Mouse (Mus musculus): ENCODE measurements around the gene Mettl11b.
A peak's percentile ranks its signal among the peaks of the same experiment; 100 is the strongest.
"Not testable (repeated sequence)": the region's sequence is repeated elsewhere in the genome, so short reads cannot be mapped to it uniquely, and the experiment has no call there.

Gene Mettl11b

DNA sequence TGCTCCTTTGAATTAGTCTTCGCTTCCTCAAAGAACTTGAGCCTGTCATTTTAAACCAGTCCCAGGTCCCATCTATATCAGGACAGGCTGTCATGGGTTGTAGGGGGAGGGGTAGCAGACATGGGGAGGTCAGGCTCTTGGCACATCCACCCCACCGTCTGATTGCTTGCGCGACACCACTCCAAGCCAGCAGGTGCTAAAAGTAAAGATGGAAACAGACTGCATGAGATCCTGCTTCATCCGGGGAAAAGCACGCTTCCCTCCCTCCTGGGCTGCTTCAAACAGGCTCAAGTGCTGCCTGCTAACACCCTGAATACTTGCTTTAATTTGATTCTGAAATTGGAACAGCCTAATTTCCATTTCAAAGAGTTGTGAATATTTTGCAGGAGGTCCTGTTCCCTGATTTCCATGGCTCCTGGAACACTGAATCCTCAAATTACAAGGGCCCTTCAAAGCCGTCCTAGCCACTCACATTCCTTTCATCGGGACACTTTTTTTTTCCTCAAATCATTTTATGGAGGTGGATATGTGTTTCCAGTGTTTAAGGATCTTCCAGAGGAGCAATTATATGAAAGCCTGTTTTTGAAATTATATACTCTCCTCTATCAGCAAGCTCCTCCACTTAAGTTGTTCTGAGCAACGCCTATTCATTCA, at the start of gene Mettl11b:
TSS of gene Mettl11b (minus strand) at position 127 of the 654 bp plus-strand sequence.
- peak; percentile 95 for DNase-seq

DNA sequence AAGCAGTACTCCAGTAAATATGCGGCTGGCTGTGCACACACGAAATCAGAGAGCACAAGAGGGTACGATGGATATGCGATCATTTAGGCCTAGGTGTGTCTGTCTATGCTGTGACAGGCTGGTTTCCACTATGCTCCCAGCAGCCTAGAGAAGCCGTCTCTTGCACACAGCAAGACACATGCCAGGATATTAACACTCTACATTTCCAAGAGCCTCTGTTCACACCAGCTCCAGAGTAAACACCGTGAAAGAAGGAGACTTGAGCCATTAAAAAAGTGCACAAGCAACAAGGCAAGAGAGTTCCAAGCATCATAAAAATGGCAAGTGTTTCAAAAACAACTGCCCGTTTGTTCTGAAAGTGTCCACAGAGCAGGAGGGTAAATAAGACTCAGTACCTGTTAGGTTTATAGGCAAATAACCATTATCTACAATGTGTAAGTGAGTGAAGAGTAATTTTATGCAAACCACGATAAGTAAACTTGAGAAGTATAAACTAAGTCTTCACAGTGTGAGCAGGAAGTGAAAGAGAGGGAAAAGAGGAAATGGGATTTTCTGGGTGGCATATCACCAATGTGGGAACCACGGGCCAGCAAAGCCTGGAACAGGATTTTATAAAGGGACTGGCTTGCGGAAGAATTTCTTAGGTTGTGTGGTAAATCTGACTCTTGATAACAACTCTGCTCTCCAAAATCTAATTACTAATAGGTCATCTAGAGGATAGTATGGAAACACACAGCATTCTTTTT, 32.6 kb upstream of the Mettl11b start:
- DNase-seq, result no peak

DNA sequence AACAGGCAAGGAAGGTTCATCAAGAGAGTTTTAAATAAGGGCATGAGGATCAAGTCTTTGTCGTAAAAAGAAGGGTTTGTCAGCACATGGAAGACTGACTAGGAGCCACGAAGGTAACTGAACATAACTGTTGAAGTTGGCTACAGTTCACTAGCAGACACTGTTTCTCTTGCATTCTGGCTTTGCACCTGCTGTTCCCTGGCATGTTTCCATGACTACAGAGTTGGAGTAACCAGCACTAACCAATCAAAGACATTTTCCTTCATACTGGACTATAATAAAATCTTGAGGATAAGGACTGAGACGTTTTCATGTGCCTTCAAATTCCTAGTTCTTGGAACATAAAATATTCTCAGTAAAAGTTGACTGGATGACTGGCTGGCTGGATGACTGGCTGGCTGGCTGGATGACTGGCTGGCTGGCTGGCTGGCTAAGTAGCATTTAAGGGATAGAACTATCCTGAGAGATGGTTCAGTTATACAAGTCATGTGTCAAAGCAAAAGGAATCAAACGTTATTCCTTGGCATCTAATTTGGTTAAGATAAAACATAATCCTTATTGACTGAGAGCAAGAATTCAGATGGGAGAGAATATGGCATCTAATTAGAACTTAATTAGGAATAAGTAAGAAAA, 26.4 kb upstream of the Mettl11b start:
- DNase-seq, result no peak

DNA sequence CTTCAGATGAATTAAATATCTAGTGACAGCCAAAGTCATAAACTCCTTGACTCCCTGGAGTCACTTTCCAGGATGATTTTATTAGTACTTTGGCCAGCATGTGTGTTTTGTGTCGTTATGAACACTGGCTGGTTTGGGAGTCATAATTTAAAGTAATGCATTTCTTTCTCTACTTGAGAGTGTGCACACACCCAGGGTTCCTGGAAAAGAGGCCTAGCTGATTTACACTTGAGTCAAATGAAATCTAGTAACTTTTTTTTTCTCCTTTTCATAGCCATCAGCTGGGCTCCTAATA, 12.2 kb upstream of the Mettl11b start:
- no peak for DNase-seq

DNA sequence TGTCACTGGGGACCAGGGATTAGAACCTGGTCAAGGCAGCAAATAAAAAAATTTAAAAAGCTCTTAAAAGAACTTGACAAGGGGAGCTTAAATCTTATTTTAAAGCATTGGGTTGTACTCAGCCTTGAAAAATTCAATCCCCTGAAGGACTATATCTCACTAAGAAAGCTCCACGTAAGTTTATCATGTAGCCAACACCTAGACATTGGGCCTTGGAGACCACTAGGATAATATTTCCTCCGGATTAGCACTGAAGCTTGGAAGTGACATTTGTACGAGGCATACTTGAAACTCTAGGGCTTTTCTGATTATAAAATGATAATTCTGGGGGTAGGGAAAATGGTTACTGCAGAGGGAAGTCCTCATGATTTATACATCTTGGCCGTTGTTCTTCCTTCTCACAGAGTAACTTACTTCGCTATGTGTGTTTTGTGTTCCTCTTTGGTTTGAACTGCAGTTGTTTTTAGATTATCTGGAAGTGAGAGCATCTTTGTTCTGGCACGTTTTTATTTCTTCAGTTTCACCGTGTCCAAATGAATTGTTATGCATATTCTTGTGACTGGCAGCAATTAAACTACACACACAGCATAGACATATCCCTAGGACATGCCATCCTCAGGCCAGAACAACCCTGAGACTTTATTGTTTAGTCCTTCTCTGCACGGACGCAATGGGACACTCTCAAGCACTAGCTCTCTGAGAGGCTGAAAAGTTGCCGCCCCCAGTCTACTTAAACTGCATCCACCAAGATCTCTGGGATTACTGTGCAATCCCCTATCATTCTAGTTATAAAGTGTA, 11.6 kb upstream of the Mettl11b start:
- DNase-seq, result no peak

DNA sequence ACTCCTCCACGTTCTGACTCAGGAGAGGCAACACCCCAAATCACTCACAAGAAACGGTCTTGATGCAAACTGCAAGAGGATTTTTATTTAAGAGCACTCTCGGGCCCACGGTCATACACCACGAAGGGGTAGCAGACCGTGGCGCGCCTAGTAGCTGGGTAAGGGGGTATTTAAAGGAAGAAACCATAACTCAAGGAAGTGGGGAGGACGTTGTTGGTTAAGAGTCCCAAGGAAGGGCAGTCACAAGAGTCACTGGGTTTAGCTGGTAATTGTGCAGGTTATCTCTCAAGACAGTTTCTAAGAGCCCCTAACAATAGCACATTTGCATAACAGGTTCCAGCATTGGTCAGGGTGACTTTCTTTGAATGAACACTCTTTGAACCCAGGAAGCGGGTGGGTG, 6.1 kb upstream of the Mettl11b start:
- DNase-seq, result not testable (repeated sequence)

DNA sequence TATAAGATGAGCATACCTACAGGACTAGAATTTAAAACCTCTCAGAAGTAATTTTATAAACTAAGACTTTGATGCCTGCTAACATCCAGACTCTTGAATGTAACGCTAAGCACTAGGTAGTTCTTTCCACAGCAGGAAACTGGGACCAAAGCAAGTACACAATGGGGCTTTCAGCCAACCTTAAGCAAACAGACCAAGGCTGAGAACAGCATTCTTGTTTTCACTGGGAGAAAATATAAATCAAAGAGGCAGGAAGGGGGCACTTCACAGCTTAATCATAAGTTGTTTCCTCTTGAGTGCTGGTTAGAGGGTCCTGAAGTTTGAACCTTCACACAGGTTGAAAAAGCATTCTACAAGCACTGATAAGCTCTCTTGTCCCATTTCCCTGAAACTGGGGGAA, 1.1 kb downstream of the Mettl11b start:
- no peak for DNase-seq

DNA sequence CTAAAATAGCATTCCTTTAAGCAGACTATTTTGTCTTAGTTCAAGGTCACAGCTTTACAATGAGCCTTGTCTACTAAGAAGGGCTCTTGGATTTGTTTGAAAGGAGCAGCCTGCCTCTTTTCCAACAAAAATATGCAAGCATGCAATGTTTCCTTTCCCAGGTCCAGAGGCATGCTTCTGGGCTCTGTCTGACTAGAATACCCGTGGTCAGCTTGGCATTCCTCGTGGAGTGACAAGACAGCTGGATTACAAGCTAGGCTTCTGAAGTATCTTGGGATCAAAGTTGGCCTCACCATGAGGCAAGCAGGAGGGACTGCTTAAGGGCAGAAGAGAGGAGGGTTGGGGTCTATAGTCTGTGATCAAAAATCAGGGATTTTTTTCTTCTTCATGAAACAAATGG, 16.4 kb downstream of the Mettl11b start:
- DNase-seq, result no peak

DNA sequence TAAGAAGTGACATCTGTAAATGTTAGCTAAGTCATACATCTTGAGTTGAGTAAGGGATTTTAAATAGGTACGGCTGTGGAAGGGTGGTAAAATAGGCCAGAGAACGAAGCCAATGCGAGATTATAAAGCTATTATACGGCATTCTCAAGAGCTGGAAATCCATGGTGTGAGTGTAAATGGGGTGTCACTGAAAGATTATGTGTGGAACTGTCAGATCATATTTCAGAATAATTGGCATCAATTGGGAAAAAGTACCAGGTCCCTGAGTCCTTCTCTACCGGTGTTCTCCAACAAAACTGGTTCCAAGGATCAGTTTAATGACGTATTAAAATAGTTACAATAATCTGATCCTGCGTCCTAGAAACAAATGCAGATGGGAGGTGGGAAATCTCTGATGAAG, 24.5 kb downstream of the Mettl11b start:
- no peak for DNase-seq

DNA sequence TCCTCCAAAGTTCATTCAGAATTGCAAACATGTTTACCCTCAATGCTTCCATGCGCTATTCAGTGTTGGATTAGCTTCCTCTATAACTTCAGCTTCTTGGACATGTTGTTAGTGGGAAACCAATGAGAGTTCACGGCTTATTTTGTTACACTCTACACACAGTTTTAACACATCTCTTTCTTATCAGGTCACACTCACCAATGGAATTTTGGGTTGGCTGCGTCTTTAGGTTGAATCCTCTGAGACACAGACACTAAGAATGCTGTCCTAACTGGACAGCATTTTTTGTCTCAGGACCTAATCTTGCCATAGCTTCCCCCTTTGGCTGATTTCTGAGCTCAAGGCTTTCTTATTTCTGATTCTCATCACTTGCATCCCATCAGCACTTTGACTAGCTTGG, 25.3 kb downstream of the Mettl11b start:
- no peak for DNase-seq

DNA sequence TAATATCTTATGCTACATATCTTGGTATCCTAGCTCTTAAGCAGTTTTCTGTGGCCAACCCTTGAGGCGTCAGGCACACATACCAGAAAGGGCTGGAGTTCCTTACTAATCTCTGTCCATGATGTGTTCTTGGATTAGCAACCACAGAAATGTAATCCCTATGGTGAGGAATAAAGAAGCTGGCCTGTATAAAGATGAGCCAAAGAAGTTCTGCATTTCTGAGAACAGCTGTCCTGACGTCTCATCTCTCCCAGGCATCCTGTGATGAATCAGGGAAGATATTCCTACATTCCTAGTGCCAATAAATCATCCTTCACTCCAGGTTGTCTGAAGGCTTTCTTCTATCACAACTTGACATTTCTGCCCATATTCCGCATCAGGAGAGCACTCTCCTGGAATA, 33.2 kb downstream of the Mettl11b start:
- no peak for DNase-seq

DNA sequence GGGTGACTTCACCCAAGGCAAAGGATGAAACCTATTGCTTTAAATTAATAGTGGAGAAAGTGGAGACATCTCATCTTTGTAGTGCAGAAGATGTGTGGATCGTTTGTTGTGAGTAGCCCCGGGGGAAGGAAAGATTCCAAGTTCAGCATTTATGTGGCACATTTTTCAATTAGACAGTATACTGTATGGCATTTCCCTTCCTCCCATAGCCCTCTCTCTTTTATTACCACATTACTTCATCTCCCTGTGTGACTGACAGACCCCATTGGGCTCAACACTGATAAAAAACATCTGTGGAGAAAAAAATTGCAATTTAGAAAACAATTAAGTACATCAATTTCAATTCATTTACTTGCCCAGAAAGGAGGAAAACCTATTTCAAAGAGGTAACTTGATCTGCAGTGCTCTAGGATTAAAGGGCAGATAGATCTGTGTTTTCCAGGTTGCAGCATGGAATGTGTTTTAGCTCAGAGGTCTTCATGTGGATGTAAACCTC, 42.0 kb downstream of the Mettl11b start:
- no peak for DNase-seq

DNA sequence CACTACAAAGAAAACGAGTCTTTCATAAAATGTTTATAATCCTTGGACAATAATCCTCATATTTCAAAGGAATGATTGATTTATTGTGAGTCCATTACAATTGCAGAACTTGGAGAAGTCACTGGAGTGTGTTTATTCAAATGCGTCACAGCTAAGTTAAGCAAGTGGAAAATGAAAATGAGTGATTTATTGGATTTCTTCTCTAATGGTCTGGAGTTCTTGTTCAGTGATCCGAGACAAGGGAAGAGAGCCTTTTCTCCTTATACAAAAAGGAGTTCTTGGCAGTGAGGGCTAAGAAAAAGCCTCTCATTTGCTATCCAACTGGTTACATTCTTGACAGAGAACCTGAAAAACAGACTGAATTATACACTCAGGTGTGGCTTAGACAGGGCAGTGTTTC, 42.9 kb downstream of the Mettl11b start:
- no peak for DNase-seq

DNA sequence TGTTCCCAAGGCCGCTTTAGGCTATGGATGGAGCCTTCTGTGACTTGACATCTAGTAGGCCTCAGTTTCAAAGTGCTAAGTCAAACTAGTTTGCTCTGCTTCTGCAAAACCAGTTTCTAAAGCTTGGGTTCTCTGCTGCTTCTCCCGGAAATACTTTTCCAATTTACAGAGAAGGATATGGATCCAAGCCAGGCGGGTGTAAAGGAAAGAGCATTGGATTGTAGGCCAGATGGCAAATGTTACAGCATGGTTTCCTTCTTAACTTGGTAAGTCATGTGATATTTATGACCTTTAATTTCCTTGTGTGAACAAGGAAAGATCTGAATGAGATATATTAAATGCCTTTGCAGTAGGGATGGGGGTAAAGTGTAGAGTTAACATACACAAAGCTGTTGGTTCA, 52.2 kb downstream of the Mettl11b start:
- DNase-seq, result peak; percentile 24

DNA sequence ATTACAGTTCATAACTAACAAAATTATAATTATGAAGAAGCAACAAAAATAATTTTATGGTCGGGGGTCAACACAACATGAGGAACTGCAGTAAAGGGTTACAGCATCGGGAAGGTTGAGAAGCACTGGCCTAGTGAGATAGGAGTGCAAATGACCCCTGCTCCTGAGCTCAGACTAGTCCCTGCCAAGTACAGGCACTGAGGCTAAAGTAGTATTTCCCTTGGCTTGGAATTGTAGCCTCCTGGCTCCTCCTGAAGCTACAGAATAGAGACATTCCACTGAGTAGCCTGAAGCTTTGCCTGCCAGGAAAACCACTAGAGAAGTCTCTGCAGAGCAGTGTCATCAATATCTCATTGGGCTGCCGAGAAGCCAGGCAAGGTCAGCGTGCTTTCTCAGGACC, 53.7 kb downstream of the Mettl11b start:
- peak; percentile 73 for DNase-seq

DNA sequence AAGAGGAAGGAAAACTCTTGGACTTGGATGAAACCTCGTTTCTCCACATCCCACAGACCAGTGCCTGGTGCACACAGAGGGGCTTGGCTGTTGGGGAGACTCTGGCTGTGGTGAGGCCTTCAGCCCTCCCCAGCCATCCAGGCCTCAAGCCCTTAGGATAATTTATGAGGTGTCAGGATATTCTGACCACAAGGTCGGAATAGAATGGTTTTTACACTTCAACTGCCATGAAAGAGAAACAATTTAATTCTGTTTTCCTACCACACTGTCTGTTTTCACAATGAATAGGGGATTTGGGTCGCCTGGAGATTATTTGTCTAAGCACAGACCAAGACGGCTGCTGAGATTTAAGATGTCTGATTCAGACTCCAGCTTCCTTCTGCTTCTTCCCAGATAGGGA, 54.3 kb downstream of the Mettl11b start:
- peak; percentile 41 for DNase-seq

DNA sequence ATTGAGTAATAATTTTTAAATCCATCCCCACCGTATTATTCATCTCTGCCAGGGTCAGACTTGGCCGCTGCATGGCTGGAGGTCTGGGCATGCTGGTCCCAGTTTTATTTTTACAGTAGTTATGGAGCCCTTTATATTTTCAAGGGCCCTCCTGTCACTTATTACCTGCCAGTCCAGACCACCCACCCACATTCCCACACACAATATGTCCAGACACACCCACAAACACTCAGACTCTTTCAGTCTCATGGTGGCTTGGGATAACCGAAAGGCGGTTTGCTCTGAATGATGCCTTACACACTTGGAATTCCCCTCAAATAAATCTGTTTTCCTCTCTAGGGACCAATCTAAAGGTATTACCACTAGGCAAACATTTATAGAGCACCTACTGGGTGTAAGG, 55.1 kb downstream of the Mettl11b start:
- peak; percentile 35 for DNase-seq

DNA sequence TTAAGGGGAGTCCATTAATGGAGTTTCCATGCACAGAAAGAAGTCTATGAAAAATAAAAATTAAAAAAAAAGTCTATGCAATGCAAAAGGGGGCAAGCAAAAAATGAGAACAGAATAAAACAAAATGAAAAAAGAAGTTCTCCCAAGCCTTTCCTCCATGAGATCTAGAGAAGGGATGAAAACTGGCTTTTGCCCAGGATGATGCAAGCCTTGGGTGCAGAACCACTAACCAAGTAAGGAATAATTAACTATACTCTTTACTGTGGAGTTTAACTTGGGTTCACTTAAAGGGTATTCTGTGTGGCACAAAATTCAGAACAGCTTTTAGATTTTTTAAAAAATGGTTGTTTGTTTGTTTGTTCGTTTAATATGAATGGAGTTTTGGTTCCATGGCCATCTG, 62.6 kb downstream of the Mettl11b start:
- DNase-seq, result no peak

DNA sequence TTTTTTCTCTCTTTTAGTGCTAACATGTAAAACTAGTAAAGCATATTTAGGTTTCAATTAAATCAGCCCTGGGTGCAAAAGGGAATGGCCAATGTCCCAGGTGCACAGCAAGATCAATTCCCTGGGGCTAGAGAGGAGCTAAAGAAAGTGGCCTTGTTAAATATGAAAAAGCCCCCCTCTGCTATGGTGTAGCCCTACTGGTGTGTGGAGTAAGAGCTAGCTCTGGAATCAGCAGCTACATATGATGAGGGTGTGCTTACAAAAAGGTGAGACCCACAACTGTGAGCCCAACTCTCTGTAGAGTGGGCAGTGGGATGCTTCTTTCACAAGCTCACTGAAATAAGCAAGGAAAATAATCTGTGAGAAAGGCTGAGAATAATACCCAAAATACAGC, 66.5 kb downstream of the Mettl11b start:
- DNase-seq, result no peak

DNA sequence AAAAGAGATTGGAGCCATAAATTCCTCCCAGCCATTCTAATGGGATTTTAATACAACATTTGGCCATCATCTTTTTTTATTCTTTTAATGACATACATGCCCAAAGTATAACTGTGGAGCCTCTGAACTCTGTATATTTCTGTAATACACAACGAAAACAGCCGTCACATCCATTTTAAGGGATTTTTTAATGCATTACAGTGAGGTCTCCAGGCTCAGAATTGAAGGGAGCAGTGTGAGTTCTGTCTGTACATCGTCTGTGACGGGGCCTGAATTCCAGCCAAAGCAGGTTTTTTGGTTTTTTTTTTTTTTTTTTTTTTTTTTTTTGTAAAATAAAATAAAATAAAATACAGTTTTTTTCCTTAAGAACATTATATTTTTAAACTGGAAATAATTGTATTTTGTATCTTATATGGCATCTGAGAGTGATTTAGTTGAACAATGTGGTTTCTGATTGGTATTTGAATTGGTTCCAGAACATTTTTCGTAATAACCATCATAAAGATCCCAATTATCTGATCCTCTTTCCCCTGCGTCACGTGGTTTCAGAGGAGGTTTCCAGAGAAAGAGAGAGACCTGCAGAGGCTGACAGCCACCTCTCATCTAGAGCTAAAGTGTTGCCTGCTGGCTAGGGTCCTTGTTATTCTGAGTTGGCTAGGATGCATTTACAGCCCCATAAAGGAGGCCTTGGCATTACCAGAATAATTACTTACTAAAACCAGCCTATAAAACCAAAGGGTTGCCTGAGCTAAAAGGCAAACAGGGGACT, 67.1 kb downstream of the Mettl11b start:
- DNase-seq, result no peak

DNA sequence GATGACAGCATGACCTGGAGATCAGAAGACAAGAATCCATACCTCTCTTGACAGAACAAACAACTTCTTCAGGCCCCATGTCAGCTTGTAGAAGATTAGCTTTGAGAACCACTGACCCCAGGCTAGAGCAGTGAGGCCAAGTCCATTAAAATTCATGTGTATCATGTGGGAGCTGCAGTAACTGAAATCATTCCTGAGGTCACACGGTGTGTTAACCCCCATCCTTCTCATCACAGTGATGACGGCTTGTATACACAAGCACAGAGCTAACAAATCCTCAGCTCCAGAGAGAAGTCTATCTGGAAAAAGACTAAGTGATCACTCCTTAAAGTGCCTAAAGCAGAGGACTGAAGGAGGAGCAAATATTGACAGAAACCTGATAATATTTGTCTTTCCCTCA, 68.0 kb downstream of the Mettl11b start:
- DNase-seq, result no peak

DNA sequence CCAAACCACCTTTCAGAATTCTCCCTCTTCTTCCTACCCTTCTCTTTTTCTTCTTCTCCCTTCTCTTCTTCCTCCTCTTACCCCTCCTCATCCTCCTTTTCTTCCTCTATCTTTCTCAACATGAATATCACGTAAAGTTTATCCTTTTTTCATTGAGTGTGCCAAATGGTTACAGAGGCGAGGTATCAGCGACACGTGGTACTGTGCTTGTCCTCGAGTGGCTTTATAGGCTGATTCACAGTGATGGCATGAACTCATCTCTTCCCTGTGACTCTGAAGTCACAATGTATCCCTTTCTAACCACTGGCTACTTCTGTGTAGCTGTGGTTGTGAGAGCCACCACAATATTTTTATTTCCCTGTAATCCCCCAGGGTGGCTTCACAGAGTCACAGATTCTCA, 68.6 kb downstream of the Mettl11b start:
- DNase-seq, result no peak
